Comparison of ENCODE assay signal across 19 mouse cellular contexts in the genomic region with DNA sequence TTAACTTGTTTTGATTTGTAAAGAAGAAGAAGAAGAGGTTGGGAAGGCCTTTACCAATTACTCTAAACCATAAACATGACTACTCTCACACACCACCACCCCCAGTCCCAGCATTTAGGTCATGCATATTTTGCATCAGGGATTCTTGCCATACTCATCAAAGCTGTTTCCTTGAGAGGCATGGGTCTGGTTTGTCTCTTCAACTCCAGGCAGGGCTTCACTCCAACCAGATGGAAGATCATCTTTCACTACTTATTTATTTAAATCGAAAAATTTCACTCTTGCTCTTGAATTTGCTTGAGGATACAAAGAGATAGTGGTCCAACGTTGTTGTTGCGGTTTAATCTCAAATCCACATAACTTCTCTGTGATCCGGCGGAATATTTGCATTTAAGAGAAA.
"Had no signal": no experiment of that assay in that cellular context is flagged by ENCODE, and none has a peak within 500 bp of the region (broad histone marks: within the 10 kb centered on the region; RNA-seq: fewer than 3 reads in every experiment).

No protein-coding gene starts in this region.

- DNase-seq: kidney, postnatal 25 days; liver; lung, adult 18-20 months; lung, postnatal 14 days; right cerebral cortex, postnatal 14 days; right cerebral cortex, postnatal 4 days; thymus, adult 18-20 months; thymus, postnatal 36 days had no signal

- H3K4me1 ChIP-seq: limb, embryonic 10.5 days; limb, embryonic 13.5 days; liver, embryonic 12.5 days; liver, embryonic 15.5 days; midbrain, embryonic 12.5 days; midbrain, embryonic 15.5 days; neural tube, embryonic 12.5 days; neural tube, embryonic 15.5 days had no signal

- H3K27me3 ChIP-seq: limb, embryonic 13.5 days; liver, embryonic 12.5 days; liver, embryonic 15.5 days; midbrain, embryonic 12.5 days; midbrain, embryonic 15.5 days; neural tube, embryonic 12.5 days; neural tube, embryonic 15.5 days had no signal

- ATAC-seq: liver, embryonic 12.5 days; midbrain, embryonic 15.5 days had no signal

- H3K9ac ChIP-seq: limb, embryonic 13.5 days; liver, embryonic 12.5 days; liver, embryonic 15.5 days; midbrain, embryonic 12.5 days; midbrain, embryonic 15.5 days; neural tube, embryonic 12.5 days; neural tube, embryonic 15.5 days had no signal

- H3K27ac ChIP-seq: kidney, postnatal 0 days; layer of hippocampus, adult 2 months; limb, embryonic 10.5 days; limb, embryonic 13.5 days; liver, embryonic 12.5 days; liver, embryonic 15.5 days; macrophage; midbrain, embryonic 12.5 days; midbrain, embryonic 15.5 days; neural tube, embryonic 12.5 days; neural tube, embryonic 15.5 days had no signal

- H3K4me2 ChIP-seq: limb, embryonic 13.5 days; liver, embryonic 12.5 days; liver, embryonic 15.5 days; midbrain, embryonic 12.5 days; midbrain, embryonic 15.5 days; neural tube, embryonic 12.5 days; neural tube, embryonic 15.5 days had no signal

- H3K4me3 ChIP-seq: layer of hippocampus, adult 2 months; limb, embryonic 10.5 days; limb, embryonic 13.5 days; liver, embryonic 12.5 days; liver, embryonic 15.5 days; midbrain, embryonic 12.5 days; midbrain, embryonic 15.5 days; neural tube, embryonic 12.5 days; neural tube, embryonic 15.5 days had no signal

- H3K36me3 ChIP-seq: limb, embryonic 10.5 days; limb, embryonic 13.5 days; liver, embryonic 12.5 days; liver, embryonic 15.5 days; midbrain, embryonic 12.5 days; midbrain, embryonic 15.5 days; neural tube, embryonic 12.5 days; neural tube, embryonic 15.5 days had no signal

- H3K9me3 ChIP-seq: limb, embryonic 10.5 days; limb, embryonic 13.5 days; liver, embryonic 12.5 days; liver, embryonic 15.5 days; midbrain, embryonic 12.5 days; midbrain, embryonic 15.5 days; neural tube, embryonic 12.5 days; neural tube, embryonic 15.5 days had no signal
